ENCODE assay signal across 8 mouse cellular contexts in genomic region chr6:113076686-113077516, GRCm38 (mm10). TPM values are rescaled to one million over a fixed set of nuclear protein-coding genes. Genes with fewer than 3 reads are reported as not detected.
A peak's percentile ranks its signal among the peaks of the same experiment; 100 is the strongest.
DNase-seq lines count a peak whose midpoint lies in the region; ATAC-seq and TF ChIP-seq lines count a peak whose summit lies in the region.

Gene Setd5 (plus strand): TSS chr6:113077365.

- no peaks in the 10 kb centered on the region for H3K9me3 ChIP-seq in erythroblast, embryonic 14.5 days (ENCODE audit: control insufficient read depth, low read length)
- no peaks in the 10 kb centered on the region for H3K9me3 ChIP-seq in heart, embryonic 11.5 days (replicated peaks; ENCODE audit: control insufficient read depth, low read length)
- no peaks in the 10 kb centered on the region for H3K9me3 ChIP-seq in kidney, embryonic 16.5 days (ENCODE audit: low read length)

- H3K4me2 ChIP-seq in heart, embryonic 11.5 days, result peak within 1 kb of the TSS; percentile 90
- peak within 1 kb of the TSS; percentile 90 for H3K4me2 ChIP-seq in kidney, embryonic 16.5 days (replicated peaks; ENCODE audit: low read depth, low read length)
- peak within 1 kb of the TSS; percentile 79 for H3K4me2 ChIP-seq in myocyte (ENCODE audit: low read depth)

- no peak for TF ChIP-seq CTCF in C2C12 (IDR thresholded peaks at IDR 0.05; ENCODE audit: control insufficient read depth, insufficient read depth, insufficient read length)
- TF ChIP-seq CTCF in brain, embryonic 14.5 days (IDR thresholded peaks at IDR 0.05; ENCODE audit: borderline replicate concordance, extremely low read depth, insufficient read depth, insufficient read length), result no peak
- no peak for TF ChIP-seq CTCF in liver, adult 2 months (IDR thresholded peaks at IDR 0.05; ENCODE audit: low read depth, low read length)

- DNase-seq in brain, embryonic 14.5 days (ENCODE audit: low read depth), result peak; percentile 99
- DNase-seq in liver, adult 2 months (ENCODE audit: extremely low read depth, low read depth, low spot score), result peak; percentile 86
- DNase-seq in splenic B cell, adult 2 months (ENCODE audit: low read depth, low spot score), result peak; percentile 97

- peak within 1 kb of the TSS; percentile 100 for H3K27ac ChIP-seq in heart, embryonic 11.5 days (ENCODE audit: low read depth, low read length)
- peak within 1 kb of the TSS; percentile 100 for H3K27ac ChIP-seq in kidney, embryonic 16.5 days (ENCODE audit: low read length)
- H3K27ac ChIP-seq in liver, adult 2 months (replicated peaks; ENCODE audit: insufficient read depth, low read depth, low read length), result peak within 1 kb of the TSS; percentile 98

- whole genome bisulfite sequencing in heart, embryonic 11.5 days (ENCODE audit: insufficient replicate concordance), result under 1% methylated on average over 74 of the region's 91 CpGs
- under 1% methylated on average over 65 of the region's 91 CpGs for WGBS in kidney, embryonic 16.5 days
- under 1% methylated on average over 86 of the region's 91 CpGs for WGBS in liver, adult 2 months

- peaks cover 84% of the 10 kb centered on the region for H3K79me3 ChIP-seq in C2C12 (ENCODE audit: low read depth)

- H3K79me2 ChIP-seq in C2C12 (ENCODE audit: control insufficient read depth, insufficient read depth) (peaks cover 87% of the 10 kb centered on the region), myocyte (ENCODE audit: control insufficient read depth, insufficient read depth) (peaks cover 84% of the 10 kb centered on the region)
- H3K79me2 ChIP-seq in liver, adult 2 months (ENCODE audit: control insufficient read depth, insufficient read depth, low read length), result peaks cover 15% of the 10 kb centered on the region; the same call in 1 of the 2 replicates

- H3ac ChIP-seq in C2C12 (ENCODE audit: control insufficient read depth, insufficient read length, low read depth) (peak within 1 kb of the TSS; percentile 97), myocyte (ENCODE audit: control insufficient read depth, insufficient read length) (peak within 1 kb of the TSS; percentile 89)

- peak within 1 kb of the TSS; percentile 96 for H3K9ac ChIP-seq in heart, embryonic 11.5 days (ENCODE audit: low read depth, low read length)
- H3K9ac ChIP-seq in kidney, embryonic 16.5 days (replicated peaks; ENCODE audit: low read length), result peak within 1 kb of the TSS; percentile 98
- peak within 1 kb of the TSS; percentile 97 for H3K9ac ChIP-seq in liver, adult 2 months (ENCODE audit: low read depth, low read length)

- peaks cover 68% of the 10 kb centered on the region for H3K4me1 ChIP-seq in erythroblast, embryonic 14.5 days (ENCODE audit: control insufficient read depth)
- peaks cover 18% of the 10 kb centered on the region for H3K4me1 ChIP-seq in heart, embryonic 11.5 days (ENCODE audit: control insufficient read depth, insufficient read depth, low read length)
- peaks cover 40% of the 10 kb centered on the region for H3K4me1 ChIP-seq in kidney, embryonic 16.5 days (ENCODE audit: insufficient read depth, low read length)
- peaks cover 9% of the 10 kb centered on the region for H3K4me1 ChIP-seq in liver, adult 2 months (ENCODE audit: control insufficient read depth, insufficient read depth, low read length)

- peak; percentile 76 for TF ChIP-seq POLR2A in brain, embryonic 14.5 days (IDR thresholded peaks at IDR 0.05; ENCODE audit: borderline replicate concordance, extremely low read depth, insufficient read depth, insufficient read length, poor library complexity, severe bottlenecking)
- peak; percentile 96 for TF ChIP-seq POLR2A in liver, adult 2 months (IDR thresholded peaks at IDR 0.05; ENCODE audit: extremely low read depth, insufficient read depth, low read length)
- TF ChIP-seq POLR2A in myocyte (IDR thresholded peaks at IDR 0.05; ENCODE audit: insufficient read length, low read depth), result peak; percentile 62

- H3K36me3 ChIP-seq in C2C12 (ENCODE audit: control insufficient read depth, insufficient read depth), result peaks cover 29% of the 10 kb centered on the region
- H3K36me3 ChIP-seq in erythroblast, embryonic 14.5 days (ENCODE audit: control insufficient read depth), result peaks cover 42% of the 10 kb centered on the region
- H3K36me3 ChIP-seq in heart, embryonic 11.5 days (ENCODE audit: control insufficient read depth, insufficient read depth, low read length), result no peaks in the 10 kb centered on the region
- no peaks in the 10 kb centered on the region for H3K36me3 ChIP-seq in kidney, embryonic 16.5 days (ENCODE audit: insufficient read depth, low read length)
- H3K36me3 ChIP-seq in liver, adult 2 months (ENCODE audit: control insufficient read depth, insufficient read depth, low read length), result no peaks in the 10 kb centered on the region; the same call in 1 of the 2 replicates
- H3K36me3 ChIP-seq in myocyte (ENCODE audit: control insufficient read depth, insufficient read depth), result peaks cover 7% of the 10 kb centered on the region
- no peaks in the 10 kb centered on the region for H3K36me3 ChIP-seq in splenic B cell, adult 2 months (ENCODE audit: control insufficient read depth, insufficient read depth, low read length, poor library complexity, severe bottlenecking)

- peak; percentile 94 for ATAC-seq in heart, embryonic 11.5 days (replicated peaks; ENCODE audit: insufficient number of reproducible peaks, low FRiP score, low TSS enrichment)
- ATAC-seq in kidney, embryonic 16.5 days (ENCODE audit: low FRiP score, low TSS enrichment), result peak; percentile 95

- H3K27me3 ChIP-seq in C2C12 (ENCODE audit: control insufficient read depth, insufficient read depth, insufficient read length), result no peaks in the 10 kb centered on the region
- no peaks in the 10 kb centered on the region for H3K27me3 ChIP-seq in erythroblast, embryonic 14.5 days (ENCODE audit: control insufficient read depth)
- no peaks in the 10 kb centered on the region for H3K27me3 ChIP-seq in heart, embryonic 11.5 days (ENCODE audit: control insufficient read depth, insufficient read depth, low read length)
- H3K27me3 ChIP-seq in kidney, embryonic 16.5 days (ENCODE audit: insufficient read depth, low read length), result no peaks in the 10 kb centered on the region
- H3K27me3 ChIP-seq in liver, adult 2 months (ENCODE audit: control insufficient read depth, insufficient read depth, low read length), result no peaks in the 10 kb centered on the region
- H3K27me3 ChIP-seq in myocyte (ENCODE audit: control insufficient read depth, insufficient read depth, insufficient read length), result no peaks in the 10 kb centered on the region
- no peaks in the 10 kb centered on the region for H3K27me3 ChIP-seq in splenic B cell, adult 2 months (ENCODE audit: control insufficient read depth, insufficient read depth, low read length, poor library complexity, severe bottlenecking)

- H3K4me3 ChIP-seq in C2C12 (ENCODE audit: insufficient read depth, poor library complexity, severe bottlenecking), result peak within 1 kb of the TSS; percentile 97
- peak within 1 kb of the TSS; percentile 79 for H3K4me3 ChIP-seq in erythroblast, embryonic 14.5 days (replicated peaks)
- H3K4me3 ChIP-seq in heart, embryonic 11.5 days (ENCODE audit: low read depth, low read length), result peak within 1 kb of the TSS; percentile 74
- H3K4me3 ChIP-seq in kidney, embryonic 16.5 days (ENCODE audit: low read length), result peak within 1 kb of the TSS; percentile 83
- peak within 1 kb of the TSS; percentile 97 for H3K4me3 ChIP-seq in liver, adult 2 months (ENCODE audit: insufficient read depth, low read depth, low read length)
- H3K4me3 ChIP-seq in myocyte, result peak within 1 kb of the TSS; percentile 76

TF ChIP-seq in C2C12, 6 proteins besides CTCF, POLR2A, EP300 and RAD21:
- no peak for TF ChIP-seq USF1 (IDR thresholded peaks at IDR 0.05; ENCODE audit: low read depth)
- no peak for TF ChIP-seq CEBPB (IDR thresholded peaks at IDR 0.05; ENCODE audit: low read depth)
- no peak for TF ChIP-seq MYOD1 (IDR thresholded peaks at IDR 0.05; ENCODE audit: control insufficient read depth, insufficient read length, low read depth)
- no peak for TF ChIP-seq FOSL1 (IDR thresholded peaks at IDR 0.05; ENCODE audit: insufficient read depth, low read length, poor library complexity, severe bottlenecking)
- no peak for TF ChIP-seq MYOG (IDR thresholded peaks at IDR 0.05; ENCODE audit: control insufficient read depth, extremely low read depth, insufficient read length)
- TF ChIP-seq MAX (IDR thresholded peaks at IDR 0.05), result no peak
TF ChIP-seq in C2C12: peak in this region for 0.

TF ChIP-seq in myocyte, 11 proteins besides CTCF, POLR2A, EP300 and RAD21:
- TF ChIP-seq E2F4 (IDR thresholded peaks at IDR 0.05; ENCODE audit: insufficient read depth) (peak; percentile 90), MYOG (IDR thresholded peaks at IDR 0.05; ENCODE audit: control insufficient read depth in 1 of 3, insufficient read depth in 1 of 3, insufficient read length in 2 of 3, low read depth in 2 of 3) (peak in 1 of 3 experiments; percentile 10), MYOD1 (IDR thresholded peaks at IDR 0.05; ENCODE audit: control insufficient read depth in 1 of 3, insufficient read length in 2 of 3, low read depth in 2 of 3) (peak in 1 of 3 experiments; percentile 19), REST (IDR thresholded peaks at IDR 0.05; ENCODE audit: insufficient read depth, insufficient read length) (no peak), POLR2AphosphoS2 (IDR thresholded peaks at IDR 0.05; ENCODE audit: insufficient read length, low read depth) (peak; percentile 61), TCF12 (IDR thresholded peaks at IDR 0.05; ENCODE audit: insufficient read depth, poor library complexity, severe bottlenecking) (no peak), SRF (IDR thresholded peaks at IDR 0.05; ENCODE audit: control insufficient read depth, insufficient read length, low read depth) (peak; percentile 68)

RNA-seq across cellular contexts. Expression of gene Setd5, which starts in this region (rescaled TPM):
- 17.0 TPM for polyA plus RNA-seq in C2C12 (2012; fragmentation: generic; extraction: Trizol)
- 55.2 and 77.4 TPM in 2 replicates for polyA plus RNA-seq in brain, embryonic 14.5 days (2012; rRNA removed)
- 0.69 and 1.3 TPM in 2 replicates for polyA plus RNA-seq in erythroblast, embryonic 14.5 days (2012)
- 72.3 and 86.9 TPM in 2 replicates for polyA plus RNA-seq in heart, embryonic 11.5 days (2014; fragmentation: Nextera tagmentation; extraction: Ambion mirVana)
- 67.5 and 77.1 TPM in 2 replicates for polyA plus RNA-seq in kidney, embryonic 16.5 days (2015; fragmentation: Nextera tagmentation; extraction: Ambion mirVana)
- total RNA-seq in liver, adult 2 months (2014; rRNA removed), result 28.1 and 35.4 TPM in 2 replicates
- polyA plus RNA-seq in liver, adult 2 months (2012; rRNA removed), result 8.8 and 11.8 TPM in 2 replicates
- 21.8 TPM for polyA plus RNA-seq in myocyte (2012; fragmentation: generic; extraction: Trizol)

Comparison
In these comparisons a context has a peak if more than half of its experiments do, and no peak if none do; other contexts are left out.
1. Peak in every context shown above with its lines: DNase-seq, ATAC-seq, H3K4me3 ChIP-seq and H3K27ac ChIP-seq.